Mouse (Mus musculus) spleen, adult 2 months (tissue): ENCODE measurements at regions not wholly inside any gene's neighbourhood (a gene's known extent, or its start where the extent isn't known, plus 50 kb on each side); places are given as distances from the start of the nearest gene placed in this dataset.

ENCODE experiments used
- DNase-seq, 2 experiments: peaks; one replicate each; pipeline versions ENCODE4 v3.0.0 to v3.0.0-alpha.2; 2012 to 2021; ENCODE audit warnings: low spot score in 2 of 2, low read depth in 1 of 2
- H3K27ac ChIP-seq: fragments of 200-500 bp; 2 replicates; pipeline ENCODE4 v1.5.1; 2012; ENCODE audit warnings: low read length, inconsistent platforms; ENCODE audit not compliant: insufficient read depth
- H3K27me3 ChIP-seq: fragments of 200-500 bp; 2 replicates; pipeline ENCODE4 v1.6.1; 2012; ENCODE audit warnings: mild to moderate bottlenecking, moderate library complexity, low read length, inconsistent platforms; ENCODE audit not compliant: control insufficient read depth, insufficient read depth
- H3K36me3 ChIP-seq: fragments of 200-500 bp; 2 replicates; pipeline ENCODE4 v1.6.1; 2012; ENCODE audit warnings: mild to moderate bottlenecking, low read length, inconsistent platforms; ENCODE audit not compliant: control insufficient read depth, insufficient read depth
- H3K4me1 ChIP-seq: fragments of 200-500 bp; 2 replicates; pipeline ENCODE4 v1.6.1; 2011; ENCODE audit warnings: inconsistent platforms; ENCODE audit not compliant: control insufficient read depth, insufficient read depth, insufficient read length
- H3K4me3 ChIP-seq: fragments of 200-500 bp; 2 replicates; pipeline ENCODE4 v1.5.1; 2011; ENCODE audit warnings: mild to moderate bottlenecking, inconsistent platforms; ENCODE audit not compliant: insufficient read depth, insufficient read length; ENCODE audit errors: extremely low read depth
- CTCF ChIP-seq: fragments of 200-500 bp; IDR thresholded peaks from 2 replicates; pipeline ENCODE4 v1.5.1; 2011; ENCODE audit warnings: mild to moderate bottlenecking, inconsistent platforms; ENCODE audit not compliant: insufficient read depth, insufficient read length, insufficient replicate concordance; ENCODE audit errors: extremely low read depth
- POLR2A ChIP-seq: fragments of 200-500 bp; IDR thresholded peaks from 2 replicates; pipeline ENCODE4 v1.6.1; 2011; ENCODE audit warnings: low read depth, low read length, inconsistent platforms

DNA sequence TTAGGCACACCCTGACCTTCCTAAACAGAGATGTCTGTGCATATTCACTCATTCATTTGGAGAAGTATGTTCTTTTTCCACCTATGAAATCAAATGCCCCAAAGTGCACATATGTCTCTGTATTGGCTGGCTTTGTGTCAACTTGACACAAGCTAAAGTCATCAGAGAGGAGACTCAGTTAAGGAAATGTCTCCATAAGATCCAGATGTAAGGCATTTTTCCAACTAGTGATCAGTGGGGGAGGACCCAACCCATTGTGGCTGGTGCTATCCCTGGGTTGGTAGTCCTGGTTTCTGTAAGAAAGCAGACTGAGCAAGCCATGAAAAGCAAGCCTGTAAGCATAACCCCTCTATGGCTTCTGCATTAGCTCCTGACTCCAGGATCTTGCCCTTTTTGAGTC, 1226.8 kb upstream of the Gm7489 start:
- H3K4me3 ChIP-seq, result no peak overlapping the region
- H3K4me1 ChIP-seq, result no peaks in the 10 kb centered on the region
- TF ChIP-seq CTCF, result no peak
- no peak for TF ChIP-seq POLR2A
- no peak for DNase-seq
- H3K27me3 ChIP-seq, result no peaks in the 10 kb centered on the region
- no peak overlapping the region for H3K27ac ChIP-seq
- no peaks in the 10 kb centered on the region for H3K36me3 ChIP-seq
